Comparison of ENCODE assay signal across 9 mouse cellular contexts in the genomic region with DNA sequence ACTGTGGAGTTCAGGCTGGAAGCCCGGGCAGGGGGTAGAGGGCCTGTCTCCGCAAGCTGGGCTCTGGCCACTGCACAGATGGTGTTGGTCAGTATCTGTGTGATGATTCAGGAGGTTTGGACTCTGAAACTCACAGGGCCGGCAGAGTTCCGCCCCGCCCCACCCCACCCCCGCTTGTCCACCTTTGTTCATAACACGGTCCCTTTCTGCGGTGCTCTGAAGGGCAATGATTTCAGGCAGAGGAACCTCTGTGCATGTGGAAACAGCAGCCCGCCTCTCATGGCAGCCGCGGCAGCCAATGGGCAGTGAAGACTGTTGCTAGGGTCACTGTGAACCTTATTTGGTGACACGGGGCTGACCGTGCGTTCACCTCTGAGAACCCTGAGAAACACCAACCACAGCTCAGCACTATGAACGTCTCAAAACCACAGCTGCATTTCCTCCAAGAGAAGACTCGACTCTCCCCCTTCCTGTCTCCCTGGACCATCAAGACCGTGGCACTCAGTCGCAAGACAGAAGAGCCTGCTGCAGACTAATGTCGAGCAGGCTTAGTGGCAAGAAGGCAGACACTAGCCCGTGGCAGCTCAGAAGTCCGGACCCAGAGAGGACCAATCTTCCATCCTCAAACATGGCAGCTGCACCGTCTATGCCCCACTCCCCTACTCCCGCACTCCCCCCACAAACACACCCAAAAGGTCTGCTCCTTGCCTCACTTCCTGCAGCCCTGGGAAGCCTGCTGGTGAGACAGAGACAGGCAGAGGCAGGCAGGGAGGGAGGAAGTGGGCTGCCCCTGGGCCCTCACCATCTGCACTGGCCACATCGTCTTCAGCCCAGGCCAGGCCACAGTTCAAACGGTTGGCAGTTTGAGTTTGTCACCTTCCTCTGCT. TPM values are rescaled to one million over a fixed set of nuclear protein-coding genes. Genes with fewer than 3 reads are reported as not detected.
DNase-seq lines count a peak whose midpoint lies in the region; ATAC-seq lines count a peak whose summit lies in the region.
"Had no signal": no experiment of that assay in that cellular context is flagged by ENCODE, and none has a peak within 500 bp of the region (broad histone marks: within the 10 kb centered on the region; RNA-seq: fewer than 3 reads in every experiment).

No protein-coding gene starts in this region.

- H3K36me3 ChIP-seq in embryonic facial prominence, embryonic 14.5 days (ENCODE audit: control insufficient read depth, insufficient read depth, low read length) = no peaks in the 10 kb centered on the region
- no peaks in the 10 kb centered on the region for H3K36me3 ChIP-seq in stomach, embryonic 16.5 days (ENCODE audit: control insufficient read depth, insufficient read depth, low read length)
- no peaks in the 10 kb centered on the region for H3K36me3 ChIP-seq in hindbrain, embryonic 13.5 days

- peak; percentile 91 for DNase-seq in 3T3-L1 (ENCODE audit: low read depth, low spot score)
- DNase-seq in embryonic facial prominence, embryonic 14.5 days (ENCODE audit: low spot score) = no peak
- DNase-seq in kidney, adult 8-10 months = peak; percentile 49 to 57
- peak; percentile 74 for DNase-seq in lung, postnatal 10 days
- no peak for DNase-seq in testis, postnatal 10 days (ENCODE audit: low spot score)

- no peak overlapping the region for H3K4me2 ChIP-seq in embryonic facial prominence, embryonic 14.5 days (ENCODE audit: low read depth, low read length)
- H3K4me2 ChIP-seq in stomach, embryonic 16.5 days (ENCODE audit: low read depth, low read length) = peak overlapping the region; percentile 16
- no peak overlapping the region for H3K4me2 ChIP-seq in hindbrain, embryonic 13.5 days

- H3K9ac ChIP-seq in embryonic facial prominence, embryonic 14.5 days (ENCODE audit: low read depth, low read length) = no peak overlapping the region
- 0 out of 2 replicates have a peak overlapping the region, but pooled peaks have one; percentile 2 for H3K9ac ChIP-seq in stomach, embryonic 16.5 days (ENCODE audit: low read length)
- no peak overlapping the region for H3K9ac ChIP-seq in hindbrain, embryonic 13.5 days

- WGBS in embryonic facial prominence, embryonic 14.5 days = 63% methylated on average over 25 of the region's 25 CpGs
- 29% methylated on average over 25 of the region's 25 CpGs for WGBS in stomach, embryonic 16.5 days
- 67% methylated on average over 25 of the region's 25 CpGs for WGBS in hindbrain, embryonic 13.5 days

- no peak overlapping the region for H3K4me3 ChIP-seq in embryonic facial prominence, embryonic 14.5 days (ENCODE audit: low read depth, low read length)
- H3K4me3 ChIP-seq in stomach, embryonic 16.5 days (replicated peaks; ENCODE audit: low read length) = no peak overlapping the region
- no peak overlapping the region for H3K4me3 ChIP-seq in hindbrain, embryonic 13.5 days
- H3K4me3 ChIP-seq: erythroblast, embryonic 14.5 days had no signal

- H3K4me1 ChIP-seq in embryonic facial prominence, embryonic 14.5 days (ENCODE audit: control insufficient read depth, insufficient read depth, low read length) = peaks cover 16% of the 10 kb centered on the region
- peaks cover 43% of the 10 kb centered on the region for H3K4me1 ChIP-seq in stomach, embryonic 16.5 days (ENCODE audit: control insufficient read depth, insufficient read depth, low read length)
- peaks cover 21% of the 10 kb centered on the region for H3K4me1 ChIP-seq in hindbrain, embryonic 13.5 days (replicated peaks)

- no peaks in the 10 kb centered on the region for H3K9me3 ChIP-seq in embryonic facial prominence, embryonic 14.5 days (ENCODE audit: control insufficient read depth, low read length)
- H3K9me3 ChIP-seq in stomach, embryonic 16.5 days (replicated peaks; ENCODE audit: control insufficient read depth, low read length) = no peaks in the 10 kb centered on the region; the same call in 1 of the 2 replicates
- no peaks in the 10 kb centered on the region for H3K9me3 ChIP-seq in hindbrain, embryonic 13.5 days

- ATAC-seq in CD4-positive, CD25-positive, alpha-beta regulatory T cell, adult 4 months = peak; percentile 91
- ATAC-seq in embryonic facial prominence, embryonic 14.5 days (ENCODE audit: low read depth) = no peak
- ATAC-seq in stomach, embryonic 16.5 days (ENCODE audit: insufficient read depth, low FRiP score) = peak; percentile 57
- no peak for ATAC-seq in hindbrain, embryonic 13.5 days (ENCODE audit: low FRiP score)

- H3K27me3 ChIP-seq in embryonic facial prominence, embryonic 14.5 days (replicated peaks; ENCODE audit: control insufficient read depth, insufficient read depth, low read length) = no peaks in the 10 kb centered on the region
- no peaks in the 10 kb centered on the region for H3K27me3 ChIP-seq in stomach, embryonic 16.5 days (ENCODE audit: control insufficient read depth, insufficient read depth, low read length)
- H3K27me3 ChIP-seq in hindbrain, embryonic 13.5 days = no peaks in the 10 kb centered on the region

- H3K27ac ChIP-seq in embryonic facial prominence, embryonic 14.5 days (replicated peaks; ENCODE audit: low read depth, low read length) = 0 out of 2 replicates have a peak overlapping the region, but pooled peaks have one; percentile 1
- peak overlapping the region; percentile 47 for H3K27ac ChIP-seq in stomach, embryonic 16.5 days (ENCODE audit: low read length)
- no peak overlapping the region for H3K27ac ChIP-seq in hindbrain, embryonic 13.5 days

RNA-seq across cellular contexts. Expression of gene Gm17334, which starts 21.9 kb away (rescaled TPM):
- polyA plus RNA-seq in CD4-positive, CD25-positive, alpha-beta regulatory T cell, adult 4 months (2017; shearing (Covaris generic)) = 1 to 10 TPM; 6.1 to 9.8 TPM
- polyA plus RNA-seq in embryonic facial prominence, embryonic 14.5 days (2014; fragmentation: Nextera tagmentation; extraction: Ambion mirVana) = 0.19 TPM in 1 of 2 replicates, not detected in the other
- 0.51 TPM in 1 of 2 replicates, not detected in the other for polyA plus RNA-seq in stomach, embryonic 16.5 days (2015; fragmentation: Nextera tagmentation; extraction: Ambion mirVana)
- not detected in 2 replicates for polyA plus RNA-seq in hindbrain, embryonic 13.5 days (2015; fragmentation: Nextera tagmentation; extraction: Ambion mirVana)
- polyA plus RNA-seq: erythroblast, embryonic 14.5 days had no signal

RNA-seq across cellular contexts. Expression of gene Irf1, which starts 25.1 kb away (rescaled TPM):
- 100 to 1,000 TPM; 310 to 397 TPM for polyA plus RNA-seq in CD4-positive, CD25-positive, alpha-beta regulatory T cell, adult 4 months (2017; shearing (Covaris generic))
- 13.2 and 13.9 TPM in 2 replicates for polyA plus RNA-seq in embryonic facial prominence, embryonic 14.5 days (2014; fragmentation: Nextera tagmentation; extraction: Ambion mirVana)
- 25.8 and 29.4 TPM in 2 replicates for polyA plus RNA-seq in stomach, embryonic 16.5 days (2015; fragmentation: Nextera tagmentation; extraction: Ambion mirVana)
- 2.5 and 2.9 TPM in 2 replicates for polyA plus RNA-seq in hindbrain, embryonic 13.5 days (2015; fragmentation: Nextera tagmentation; extraction: Ambion mirVana)

Comparison
In these comparisons a context has a peak if more than half of its experiments do, and no peak if none do; other contexts are left out.
1. DNase-seq: peak in 3T3-L1 (single experiment), kidney, adult 8-10 months (2 of 2) and lung, postnatal 10 days (single experiment); none in embryonic facial prominence, embryonic 14.5 days (single experiment) and testis, postnatal 10 days (single experiment).
2. ATAC-seq: peak in CD4-positive, CD25-positive, alpha-beta regulatory T cell, adult 4 months (single experiment) and stomach, embryonic 16.5 days (single experiment); none in embryonic facial prominence, embryonic 14.5 days (single experiment) and hindbrain, embryonic 13.5 days (single experiment).
3. RNA of gene Irf1, which starts 25.1 kb away (polyA plus RNA-seq): 310 to 397 TPM in CD4-positive, CD25-positive, alpha-beta regulatory T cell, adult 4 months; 25.8 to 29.4 TPM in stomach, embryonic 16.5 days, 13.2 to 13.9 TPM in embryonic facial prominence, embryonic 14.5 days and 2.5 to 2.9 TPM in hindbrain, embryonic 13.5 days; every median in the first group is over 10 times any median in the second.